Mouse (Mus musculus) embryonic facial prominence, embryonic 15.5 days (tissue): ENCODE measurements around the gene Ccdc141. TPM values are rescaled to one million over a fixed set of nuclear protein-coding genes. Genes with fewer than 3 reads are reported as not detected.
A peak's percentile ranks its signal among the peaks of the same experiment; 100 is the strongest.
"Not testable (repeated sequence)": the region's sequence is repeated elsewhere in the genome, so short reads cannot be mapped to it uniquely, and the experiment has no call there.

ENCODE experiments used
- ATAC-seq: fragments of 200-750 bp; cut with Nextera tagmentation; 2 replicates; pipeline ENCODE4 v1.8.0; 2017; ENCODE audit warnings: low read depth, moderate TSS enrichment; ENCODE audit not compliant: insufficient number of reproducible peaks, low FRiP score, low TSS enrichment
- H3K27ac ChIP-seq: fragments of 300-500 bp; sonication (generic); replicated peaks from 2 replicates; pipeline ENCODE4 v1.5.1; 2015; ENCODE audit warnings: mild to moderate bottlenecking, inconsistent platforms
- H3K27me3 ChIP-seq: fragments of 300-500 bp; sonication (generic); 2 replicates; pipeline ENCODE4 v1.6.1; 2015; ENCODE audit warnings: inconsistent platforms
- H3K36me3 ChIP-seq: fragments of 300-500 bp; sonication (generic); 2 replicates; pipeline ENCODE4 v1.6.1; 2015; ENCODE audit warnings: mild to moderate bottlenecking, inconsistent platforms
- H3K4me1 ChIP-seq: fragments of 300-500 bp; sonication (generic); 2 replicates; pipeline ENCODE4 v1.6.1; 2015; ENCODE audit warnings: inconsistent platforms
- H3K4me2 ChIP-seq: fragments of 300-500 bp; sonication (generic); replicated peaks from 2 replicates; pipeline ENCODE4 v1.6.1; 2015; ENCODE audit warnings: mild to moderate bottlenecking, inconsistent platforms
- H3K4me3 ChIP-seq: fragments of 300-500 bp; sonication (generic); replicated peaks from 2 replicates; pipeline ENCODE4 v1.5.1; 2015; ENCODE audit warnings: mild to moderate bottlenecking, inconsistent platforms
- H3K9ac ChIP-seq: fragments of 300-500 bp; sonication (generic); 2 replicates; pipeline ENCODE4 v1.6.1; 2015; ENCODE audit warnings: inconsistent platforms
- H3K9me3 ChIP-seq: fragments of 300-500 bp; sonication (generic); replicated peaks from 2 replicates; pipeline ENCODE4 v1.6.1; 2016; ENCODE audit warnings: inconsistent platforms
- WGBS: fragments of 180-500 bp; shearing (Covaris S2); methylation state at CpG from one replicate; pipeline ENCODE4 v1.1.7; 2015; 5-methylcytosine and 5-hydroxymethylcytosine counted together
- polyA plus RNA-seq: library from polyadenylated mRNA; unstranded; fragments of >200 nt; fragmentation: Nextera tagmentation; extraction: Ambion mirVana; gene quantifications from 2 replicates; pipeline ENCODE4 v1.2.1, GENCODE M21; 2015

Ccdc141 gene
- polyA plus RNA-seq, 1 experiment from 2014 or later: 22.0 TPM

DNA sequence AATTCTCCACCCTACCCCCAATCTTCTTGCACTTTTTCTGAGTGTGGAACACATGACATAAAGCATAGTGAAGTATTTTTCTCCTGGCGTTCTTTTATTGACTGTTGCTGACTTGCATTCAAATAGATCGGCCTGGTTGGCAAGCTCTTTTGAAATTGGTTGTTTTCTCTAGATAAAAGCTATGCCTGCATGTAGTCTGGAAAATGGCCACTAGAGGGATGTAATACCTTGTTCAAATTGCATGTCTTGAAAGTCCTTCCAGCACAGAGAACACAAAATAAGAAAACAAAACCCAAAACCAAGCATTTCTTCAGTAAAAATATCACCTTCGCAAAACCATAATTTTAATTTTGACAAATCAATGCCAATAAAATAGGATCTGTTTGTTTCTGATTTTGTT is 108.6 kb downstream of the Ccdc141 start:
- Histone ChIP-seq H3K27ac (no peak overlapping the region), H3K4me3 (no peak overlapping the region), H3K9me3 (no peaks in the 10 kb centered on the region), H3K4me2 (no peak overlapping the region), H3K36me3 (no peaks in the 10 kb centered on the region), H3K9ac (no peak overlapping the region), H3K4me1 (no peaks in the 10 kb centered on the region), H3K27me3 (no peaks in the 10 kb centered on the region)
- 48% methylated on average over 3 of the region's 3 CpGs for WGBS
- ATAC-seq: no peak

DNA sequence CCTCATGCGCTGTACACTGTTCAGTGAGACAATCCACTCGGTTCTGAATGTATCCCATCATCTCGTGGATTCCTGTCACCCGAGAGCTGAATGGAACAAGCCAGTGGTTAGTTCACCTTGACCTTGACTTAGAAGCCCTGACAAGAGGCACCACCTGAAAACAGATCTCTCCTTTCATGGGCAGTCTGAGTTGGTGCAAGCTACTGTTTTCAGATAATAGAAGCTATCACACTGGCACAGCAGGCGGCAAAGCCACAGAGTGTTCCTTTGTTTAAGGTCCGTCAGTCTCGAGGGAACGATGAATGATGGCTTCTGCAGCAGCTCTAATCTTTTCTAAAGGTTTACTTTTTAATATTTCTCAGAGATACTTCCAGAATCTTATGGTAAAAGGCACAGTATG is 110.8 kb downstream of the Ccdc141 start:
- 56% methylated on average over 8 of the region's 8 CpGs for WGBS
- no peaks in the 10 kb centered on the region for H3K9me3 ChIP-seq
- no peaks in the 10 kb centered on the region for H3K36me3 ChIP-seq
- H3K4me1 ChIP-seq: no peaks in the 10 kb centered on the region
- no peak for ATAC-seq
- no peaks in the 10 kb centered on the region for H3K27me3 ChIP-seq
- H3K4me3 ChIP-seq: no peak overlapping the region
- no peak overlapping the region for H3K4me2 ChIP-seq
- H3K27ac ChIP-seq: no peak overlapping the region
- H3K9ac ChIP-seq: no peak overlapping the region

DNA sequence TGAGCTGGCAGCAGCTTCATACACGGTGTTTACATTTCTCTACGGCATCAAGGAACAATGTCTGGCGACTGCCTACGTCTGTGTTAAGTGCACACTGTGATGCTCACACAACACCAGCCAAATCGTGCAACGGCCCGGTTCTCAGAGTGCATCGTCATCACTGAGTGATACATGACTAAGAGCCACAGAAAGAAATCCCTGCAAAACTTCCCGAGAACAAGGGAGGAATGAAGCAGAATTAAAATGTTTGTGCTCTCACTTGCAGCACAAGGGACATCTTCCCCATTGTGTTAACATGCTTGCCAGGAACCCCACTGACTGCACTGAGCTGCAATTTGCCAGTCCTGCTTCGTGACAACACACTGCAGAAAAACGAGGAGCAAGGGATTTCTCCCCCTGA is 114.1 kb downstream of the Ccdc141 start:
- no peaks in the 10 kb centered on the region for H3K36me3 ChIP-seq
- H3K27ac ChIP-seq: no peak overlapping the region
- WGBS: 55% methylated on average over 11 of the region's 11 CpGs

GRCm38 (mm10) chr2:77042912-77043311 is 127.5 kb downstream of the Ccdc141 start:
- Histone ChIP-seq H3K4me3 (no peak overlapping the region), H3K27ac (0 out of 2 replicates have a peak overlapping the region, but pooled peaks have one; percentile 1), H3K9me3 (no peaks in the 10 kb centered on the region), H3K27me3 (no peaks in the 10 kb centered on the region), H3K4me2 (no peak overlapping the region), H3K9ac (no peak overlapping the region), H3K36me3 (no peaks in the 10 kb centered on the region), H3K4me1 (no peaks in the 10 kb centered on the region)
- WGBS: 31% methylated on average over 3 of the region's 3 CpGs
- ATAC-seq: no peak; the same call in 1 of the 2 replicates

More for the DNA sequence above, 114.1 kb downstream of the Ccdc141 start:
- no peaks in the 10 kb centered on the region for H3K27me3 ChIP-seq
- ATAC-seq: no peak
- H3K4me1 ChIP-seq: no peaks in the 10 kb centered on the region
- H3K9ac ChIP-seq: no peak overlapping the region
- H3K4me2 ChIP-seq: no peak overlapping the region
- H3K4me3 ChIP-seq: no peak overlapping the region
- no peaks in the 10 kb centered on the region for H3K9me3 ChIP-seq

- Histone ChIP-seq H3K27me3 (no peaks in the 10 kb centered on the region), H3K36me3 (no peaks in the 10 kb centered on the region), H3K9me3 (no peaks in the 10 kb centered on the region), H3K4me3 (no peak overlapping the region), H3K9ac (no peak overlapping the region), H3K27ac (no peak overlapping the region), H3K4me2 (no peak overlapping the region), H3K4me1 (no peaks in the 10 kb centered on the region)
- no peak for ATAC-seq
- 79% methylated on average over 3 of the region's 3 CpGs for WGBS
Observed at GRCm38 (mm10) chr2:77039683-77040082, 130.8 kb downstream of the Ccdc141 start.

GRCm38 (mm10) chr2:77039281-77039680 is 131.2 kb downstream of the Ccdc141 start:
- no peak for ATAC-seq
- no peak overlapping the region for H3K4me2 ChIP-seq
- 72% methylated on average over 4 of the region's 4 CpGs for WGBS
- H3K27ac ChIP-seq: no peak overlapping the region
- H3K27me3 ChIP-seq: no peaks in the 10 kb centered on the region
- no peaks in the 10 kb centered on the region for H3K4me1 ChIP-seq
- H3K4me3 ChIP-seq: no peak overlapping the region
- no peak overlapping the region for H3K9ac ChIP-seq
- H3K9me3 ChIP-seq: no peaks in the 10 kb centered on the region
- H3K36me3 ChIP-seq: no peaks in the 10 kb centered on the region

DNA sequence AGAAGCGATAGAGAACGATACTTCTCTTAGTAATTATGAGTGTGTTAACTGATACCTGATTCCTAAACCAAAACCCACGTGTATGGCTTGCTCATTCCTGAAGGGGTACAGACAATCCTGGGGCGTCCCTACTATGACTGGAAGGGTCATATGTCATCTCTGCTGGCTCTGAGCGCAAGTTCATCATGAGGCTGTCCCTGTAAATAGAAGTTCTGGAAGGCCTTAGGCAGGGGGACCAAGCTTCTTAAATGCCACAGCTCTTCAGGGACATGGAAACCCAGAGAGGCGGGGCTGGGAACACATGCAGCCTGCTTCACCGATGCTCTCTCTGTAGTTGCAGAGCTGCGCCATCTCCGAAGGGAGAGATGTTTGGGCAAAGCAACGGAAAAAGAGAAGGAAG is 133.2 kb downstream of the Ccdc141 start:
- Histone ChIP-seq H3K4me2 (no peak overlapping the region), H3K9me3 (no peaks in the 10 kb centered on the region), H3K4me3 (no peak overlapping the region), H3K27me3 (no peaks in the 10 kb centered on the region), H3K36me3 (no peaks in the 10 kb centered on the region), H3K27ac (no peak overlapping the region), H3K4me1 (no peaks in the 10 kb centered on the region), H3K9ac (no peak overlapping the region)
- ATAC-seq: no peak
- WGBS: 75% methylated on average over 10 of the region's 10 CpGs

GRCm38 (mm10) chr2:77034112-77034511 is 136.3 kb downstream of the Ccdc141 start:
- no peak overlapping the region for H3K4me2 ChIP-seq
- no peaks in the 10 kb centered on the region for H3K9me3 ChIP-seq
- no peak overlapping the region; the same call in 1 of the 2 replicates for H3K27ac ChIP-seq
- no peak overlapping the region for H3K4me3 ChIP-seq
- no peaks in the 10 kb centered on the region for H3K36me3 ChIP-seq
- no peaks in the 10 kb centered on the region for H3K4me1 ChIP-seq
- 68% methylated on average over 4 of the region's 4 CpGs for WGBS
- ATAC-seq: 0 out of 2 replicates have a peak, but pooled peaks have one; percentile 54
- H3K27me3 ChIP-seq: no peaks in the 10 kb centered on the region
- no peak overlapping the region for H3K9ac ChIP-seq

- peak; percentile 57; the same call in 1 of the 2 replicates for ATAC-seq
- no peaks in the 10 kb centered on the region for H3K36me3 ChIP-seq
- no peaks in the 10 kb centered on the region for H3K4me1 ChIP-seq
- H3K4me2 ChIP-seq: no peak overlapping the region
- H3K4me3 ChIP-seq: no peak overlapping the region
- no peaks in the 10 kb centered on the region for H3K9me3 ChIP-seq
- H3K9ac ChIP-seq: no peak overlapping the region
- H3K27me3 ChIP-seq: no peaks in the 10 kb centered on the region
- 65% methylated on average over 13 of the region's 13 CpGs for WGBS
- no peak overlapping the region for H3K27ac ChIP-seq
Observed at GRCm38 (mm10) chr2:77033322-77034060, 136.9 kb downstream of the Ccdc141 start.

DNA sequence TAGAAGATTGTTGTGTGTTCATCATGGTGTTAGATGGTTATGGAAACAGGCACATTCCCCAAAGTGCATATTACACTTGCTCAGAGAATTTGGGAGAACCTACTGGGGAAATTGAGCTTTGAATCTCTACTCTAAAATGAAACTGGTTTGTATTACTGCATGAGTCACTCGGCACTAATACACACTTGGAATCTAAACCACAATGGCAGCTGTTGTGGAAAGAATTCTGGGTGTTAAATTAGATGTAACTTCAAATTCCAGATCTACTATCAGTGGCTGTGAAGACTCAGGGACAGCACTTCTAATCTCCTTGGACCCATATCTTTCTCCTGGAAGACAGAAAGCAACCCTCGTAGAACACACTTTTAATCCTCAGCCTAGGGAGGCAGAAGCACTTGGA is 149.8 kb downstream of the Ccdc141 start:
- H3K4me3 ChIP-seq: no peak overlapping the region
- H3K27ac ChIP-seq: no peak overlapping the region
- H3K4me1 ChIP-seq: no peaks in the 10 kb centered on the region
- ATAC-seq: no peak
- H3K36me3 ChIP-seq: no peaks in the 10 kb centered on the region
- H3K9me3 ChIP-seq: no peaks in the 10 kb centered on the region
- no peak overlapping the region for H3K4me2 ChIP-seq
- no peak overlapping the region for H3K9ac ChIP-seq
- 71% methylated on average over 2 of the region's 2 CpGs for WGBS
- no peaks in the 10 kb centered on the region for H3K27me3 ChIP-seq

DNA sequence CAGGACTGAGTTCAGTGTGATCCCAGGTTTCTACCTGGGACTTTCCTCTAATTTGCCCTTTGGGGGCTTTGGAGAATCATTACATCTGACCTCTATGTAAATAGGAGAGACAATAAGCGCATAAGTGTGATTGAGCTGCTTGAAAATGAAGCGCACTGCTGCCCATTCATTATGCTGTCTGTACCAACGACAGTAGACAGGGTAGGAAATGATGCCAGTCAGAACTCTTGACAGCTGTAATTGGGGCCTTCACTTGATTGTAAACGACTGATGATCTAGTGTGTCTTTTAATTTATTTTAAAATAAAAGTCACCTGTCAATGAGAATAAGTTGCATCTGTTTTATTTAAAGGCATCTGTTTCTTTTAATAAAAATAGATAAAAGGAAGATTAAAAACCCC is 152.7 kb downstream of the Ccdc141 start:
- Histone ChIP-seq H3K4me1 (no peaks in the 10 kb centered on the region), H3K4me2 (no peak overlapping the region), H3K9ac (no peak overlapping the region), H3K27ac (no peak overlapping the region), H3K9me3 (no peaks in the 10 kb centered on the region), H3K36me3 (no peaks in the 10 kb centered on the region), H3K27me3 (no peaks in the 10 kb centered on the region), H3K4me3 (no peak overlapping the region)
- no peak for ATAC-seq
- 58% methylated on average over 4 of the region's 4 CpGs for WGBS

DNA sequence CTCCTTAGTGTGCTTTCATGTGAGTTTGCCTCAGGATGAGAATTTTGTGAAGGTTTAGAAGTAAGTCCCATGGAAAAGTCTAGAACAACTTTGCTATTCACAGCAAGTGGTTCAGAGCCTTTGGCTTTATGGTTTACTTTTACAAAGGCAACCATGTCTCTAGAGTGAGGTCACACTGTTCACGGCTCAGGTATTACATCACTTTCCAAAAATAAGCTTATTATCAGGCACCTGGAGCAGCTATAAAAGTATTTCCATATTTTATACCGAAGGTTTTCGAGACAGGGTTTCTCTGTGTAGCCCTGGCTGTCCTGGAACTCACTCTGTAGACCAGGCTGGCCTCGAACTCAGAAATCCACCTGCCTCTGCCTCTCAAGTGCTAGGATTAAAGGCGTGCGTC is 157.0 kb downstream of the Ccdc141 start:
- not testable (repeated sequence) for H3K9me3 ChIP-seq, H3K4me2 ChIP-seq, ATAC-seq, H3K36me3 ChIP-seq, H3K27me3 ChIP-seq, H3K4me3 ChIP-seq, H3K4me1 ChIP-seq, H3K27ac ChIP-seq, H3K9ac ChIP-seq
- WGBS: 83% methylated on average over 6 of the region's 6 CpGs
